In genomic region chr9:43239712-43240593, GRCm38 (mm10) we compare ENCODE assay signal across 8 mouse cellular contexts. TPM values are rescaled to one million over a fixed set of nuclear protein-coding genes. Genes with fewer than 3 reads are reported as not detected.
DNase-seq lines count a peak whose midpoint lies in the region; ATAC-seq and TF ChIP-seq lines count a peak whose summit lies in the region.

Gene Oaf, minus strand, starts transcription at chr9:43239911.

- no peak for TF ChIP-seq CTCF in brain, embryonic 14.5 days (IDR thresholded peaks at IDR 0.05; ENCODE audit: borderline replicate concordance, extremely low read depth, insufficient read depth, insufficient read length)

- H3K36me3 ChIP-seq in erythroblast, embryonic 14.5 days (ENCODE audit: control insufficient read depth), result peaks cover 33% of the 10 kb centered on the region
- 0 out of 2 replicates have a peak, but pooled peaks cover 2% of the 10 kb centered on the region for H3K36me3 ChIP-seq in heart, embryonic 10.5 days
- no peaks in the 10 kb centered on the region; the same call in 1 of the 2 replicates for H3K36me3 ChIP-seq in kidney, embryonic 15.5 days
- H3K36me3 ChIP-seq in limb, embryonic 14.5 days (ENCODE audit: control insufficient read depth, insufficient read depth, low read length), result peaks cover 18% of the 10 kb centered on the region
- H3K36me3 ChIP-seq in midbrain, embryonic 15.5 days (replicated peaks), result no peaks in the 10 kb centered on the region

- H3K4me2 ChIP-seq in kidney, embryonic 15.5 days, result peak within 1 kb of the TSS; percentile 81
- peak within 1 kb of the TSS; percentile 64 for H3K4me2 ChIP-seq in limb, embryonic 14.5 days (replicated peaks; ENCODE audit: low read depth, low read length, severe bottlenecking)
- peak within 1 kb of the TSS; percentile 83 for H3K4me2 ChIP-seq in midbrain, embryonic 15.5 days

- no peaks in the 10 kb centered on the region for H3K27me3 ChIP-seq in erythroblast, embryonic 14.5 days (ENCODE audit: control insufficient read depth)
- H3K27me3 ChIP-seq in heart, embryonic 10.5 days (ENCODE audit: insufficient read depth, poor library complexity, severe bottlenecking), result no peaks in the 10 kb centered on the region
- no peaks in the 10 kb centered on the region for H3K27me3 ChIP-seq in kidney, embryonic 15.5 days
- H3K27me3 ChIP-seq in limb, embryonic 14.5 days (ENCODE audit: control insufficient read depth, insufficient read depth, low read length), result no peaks in the 10 kb centered on the region
- H3K27me3 ChIP-seq in midbrain, embryonic 15.5 days (replicated peaks), result peaks cover 30% of the 10 kb centered on the region

- TF ChIP-seq POLR2A in brain, embryonic 14.5 days (IDR thresholded peaks at IDR 0.05; ENCODE audit: borderline replicate concordance, extremely low read depth, insufficient read depth, insufficient read length, poor library complexity, severe bottlenecking), result 0 out of 2 replicates have a peak, but pooled peaks have one; percentile 4
- no peak for TF ChIP-seq POLR2A in limb, embryonic 14.5 days (IDR thresholded peaks at IDR 0.05; ENCODE audit: borderline replicate concordance, extremely low read depth, insufficient read depth, insufficient read length)

- peak within 1 kb of the TSS; percentile 81 for H3K9ac ChIP-seq in kidney, embryonic 15.5 days
- peak within 1 kb of the TSS; percentile 87 for H3K9ac ChIP-seq in limb, embryonic 14.5 days (ENCODE audit: low read depth, low read length, severe bottlenecking)
- H3K9ac ChIP-seq in midbrain, embryonic 15.5 days, result peak within 1 kb of the TSS; percentile 37

- peak; percentile 95 for DNase-seq in 3T3-L1 (ENCODE audit: low read depth, low spot score)
- peak; percentile 87 for DNase-seq in brain, embryonic 14.5 days (ENCODE audit: low read depth)
- peak; percentile 95 for DNase-seq in heart, embryonic 10.5 days (ENCODE audit: low spot score)
- peak; percentile 93 for DNase-seq in limb, embryonic 14.5 days (ENCODE audit: low spot score)
- DNase-seq in spleen, postnatal 36 days (ENCODE audit: low spot score in 2 of 2), result peak; percentile 45 to 49

- peak; percentile 94 for ATAC-seq in kidney, embryonic 15.5 days (replicated peaks; ENCODE audit: low FRiP score)
- ATAC-seq in limb, embryonic 14.5 days (ENCODE audit: low FRiP score, low read depth), result peak; percentile 93
- ATAC-seq in midbrain, embryonic 15.5 days (replicated peaks), result peak; percentile 80

- WGBS in heart, embryonic 10.5 days, result 1% methylated on average over 44 of the region's 44 CpGs
- under 1% methylated on average over 44 of the region's 44 CpGs for WGBS in kidney, embryonic 15.5 days
- WGBS in limb, embryonic 14.5 days, result 2% methylated on average over 30 of the region's 44 CpGs
- WGBS in midbrain, embryonic 15.5 days, result 1% methylated on average over 44 of the region's 44 CpGs

- peak within 1 kb of the TSS; percentile 74 for H3K4me3 ChIP-seq in erythroblast, embryonic 14.5 days (replicated peaks)
- peak within 1 kb of the TSS; percentile 95 for H3K4me3 ChIP-seq in heart, embryonic 10.5 days
- peak within 1 kb of the TSS; percentile 78 for H3K4me3 ChIP-seq in kidney, embryonic 15.5 days (replicated peaks)
- peak within 1 kb of the TSS; percentile 94 for H3K4me3 ChIP-seq in limb, embryonic 14.5 days (replicated peaks; ENCODE audit: low read length)
- peak within 1 kb of the TSS; percentile 48 for H3K4me3 ChIP-seq in midbrain, embryonic 15.5 days

- H3K27ac ChIP-seq in heart, embryonic 10.5 days, result peak within 1 kb of the TSS; percentile 95
- H3K27ac ChIP-seq in kidney, embryonic 15.5 days, result peak within 1 kb of the TSS; percentile 94
- peak within 1 kb of the TSS; percentile 95 for H3K27ac ChIP-seq in limb, embryonic 14.5 days (replicated peaks; ENCODE audit: low read depth, low read length)
- no peak within 1 kb of the TSS for H3K27ac ChIP-seq in midbrain, embryonic 15.5 days

- no peaks in the 10 kb centered on the region for H3K9me3 ChIP-seq in erythroblast, embryonic 14.5 days (ENCODE audit: control insufficient read depth, low read length)
- H3K9me3 ChIP-seq in heart, embryonic 10.5 days, result no peaks in the 10 kb centered on the region
- H3K9me3 ChIP-seq in kidney, embryonic 15.5 days (replicated peaks), result no peaks in the 10 kb centered on the region
- no peaks in the 10 kb centered on the region for H3K9me3 ChIP-seq in limb, embryonic 14.5 days (ENCODE audit: control insufficient read depth, low read length)
- H3K9me3 ChIP-seq in midbrain, embryonic 15.5 days, result no peaks in the 10 kb centered on the region

- H3K4me1 ChIP-seq in erythroblast, embryonic 14.5 days (ENCODE audit: control insufficient read depth), result peaks cover 96% of the 10 kb centered on the region
- H3K4me1 ChIP-seq in heart, embryonic 10.5 days, result peaks cover 71% of the 10 kb centered on the region
- peaks cover 67% of the 10 kb centered on the region for H3K4me1 ChIP-seq in kidney, embryonic 15.5 days
- peaks cover 30% of the 10 kb centered on the region for H3K4me1 ChIP-seq in limb, embryonic 14.5 days (ENCODE audit: control insufficient read depth, insufficient read depth, low read length)
- peaks cover 20% of the 10 kb centered on the region for H3K4me1 ChIP-seq in midbrain, embryonic 15.5 days

RNA-seq across cellular contexts. Expression of gene Oaf, which starts in this region (rescaled TPM):
- polyA plus RNA-seq in brain, embryonic 14.5 days (2012; rRNA removed), result 11.5 and 13.1 TPM in 2 replicates
- polyA plus RNA-seq in erythroblast, embryonic 14.5 days (2012), result 12.3 and 12.6 TPM in 2 replicates
- 31.1 and 39.8 TPM in 2 replicates for polyA plus RNA-seq in heart, embryonic 10.5 days (2016; fragmentation: Nextera tagmentation; extraction: Ambion mirVana)
- 53.9 and 59.5 TPM in 2 replicates for polyA plus RNA-seq in kidney, embryonic 15.5 days (2015; fragmentation: Nextera tagmentation; extraction: Ambion mirVana)
- polyA plus RNA-seq in limb, embryonic 14.5 days (2012; rRNA removed), result 149 and 154 TPM in 2 replicates
- 145 and 172 TPM in 2 replicates for polyA plus RNA-seq in limb, embryonic 14.5 days (2014; fragmentation: Nextera tagmentation; extraction: Ambion mirVana)
- polyA plus RNA-seq in midbrain, embryonic 15.5 days (2015; fragmentation: Nextera tagmentation; extraction: Ambion mirVana), result 5.1 and 6.4 TPM in 2 replicates

Comparison
In these comparisons a context has a peak if more than half of its experiments do, and no peak if none do; other contexts are left out.
1. H3K9ac ChIP-seq: peak in every context shown above with its lines; median percentile 87 in limb, embryonic 14.5 days; 81 in kidney, embryonic 15.5 days; 37 in midbrain, embryonic 15.5 days.